Mouse (Mus musculus) bone marrow, adult 2 months (tissue): ENCODE measurements around the gene Pakap.

Source experiments
- CTCF ChIP-seq: fragments of 200-500 bp; IDR thresholded peaks from 2 replicates; pipeline ENCODE4 v1.5.1; 2011; ENCODE audit warnings: low read length, control low read depth; ENCODE audit not compliant: control insufficient read depth, insufficient read depth
- POLR2A ChIP-seq: fragments of 200-500 bp; IDR thresholded peaks from 2 replicates; pipeline ENCODE4 v1.6.1; 2011; ENCODE audit warnings: low read depth, mild to moderate bottlenecking, control low read depth, low read length, borderline replicate concordance; ENCODE audit not compliant: control insufficient read depth

DNA sequence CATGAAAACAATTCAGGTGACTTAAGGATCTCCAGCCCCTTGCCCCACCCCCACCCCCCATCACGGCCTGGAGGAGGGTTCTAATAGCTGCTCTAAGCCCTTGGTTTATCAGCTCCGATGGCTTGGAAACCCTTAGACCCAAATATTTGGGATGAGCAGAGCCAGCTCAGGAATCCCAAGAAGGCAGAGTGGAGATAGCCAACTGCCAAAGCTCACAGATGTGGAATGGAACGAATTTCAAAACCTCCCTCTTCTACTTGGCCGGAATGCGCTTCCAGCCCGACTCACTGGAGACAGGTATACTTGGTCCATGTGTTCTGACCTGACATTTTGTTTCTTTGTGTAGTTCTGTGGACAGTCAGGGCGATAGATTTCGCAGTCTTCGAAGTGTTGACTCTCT, 261.2 kb downstream of the Pakap start:
- TF ChIP-seq CTCF (no peak), POLR2A (no peak)
